Mouse (Mus musculus) gastrocnemius, adult 8-10 months (tissue): ENCODE results near the gene Gnptab. TPM values are rescaled to one million over a fixed set of nuclear protein-coding genes. Genes with fewer than 3 reads are reported as not detected.
A peak's percentile ranks its signal among the peaks of the same experiment; 100 is the strongest.
"Not testable (repeated sequence)": the region's sequence is repeated elsewhere in the genome, so short reads cannot be mapped to it uniquely, and the experiment has no call there.

ENCODE experiments used
- DNase-seq, 2 experiments: peaks; one replicate each; pipeline ENCODE4 v3.0.0; 2022; ENCODE audit warnings: low spot score in 2 of 2
- total RNA-seq, 4 experiments: library from RNA; stranded (reverse); gene quantifications; 2 replicates each; pipeline ENCODE4 v1.2.4; 2022

Gene Gnptab
- 10 to 100 TPM; 20.3 to 23.6 (median 20.9) TPM for total RNA-seq

DNA sequence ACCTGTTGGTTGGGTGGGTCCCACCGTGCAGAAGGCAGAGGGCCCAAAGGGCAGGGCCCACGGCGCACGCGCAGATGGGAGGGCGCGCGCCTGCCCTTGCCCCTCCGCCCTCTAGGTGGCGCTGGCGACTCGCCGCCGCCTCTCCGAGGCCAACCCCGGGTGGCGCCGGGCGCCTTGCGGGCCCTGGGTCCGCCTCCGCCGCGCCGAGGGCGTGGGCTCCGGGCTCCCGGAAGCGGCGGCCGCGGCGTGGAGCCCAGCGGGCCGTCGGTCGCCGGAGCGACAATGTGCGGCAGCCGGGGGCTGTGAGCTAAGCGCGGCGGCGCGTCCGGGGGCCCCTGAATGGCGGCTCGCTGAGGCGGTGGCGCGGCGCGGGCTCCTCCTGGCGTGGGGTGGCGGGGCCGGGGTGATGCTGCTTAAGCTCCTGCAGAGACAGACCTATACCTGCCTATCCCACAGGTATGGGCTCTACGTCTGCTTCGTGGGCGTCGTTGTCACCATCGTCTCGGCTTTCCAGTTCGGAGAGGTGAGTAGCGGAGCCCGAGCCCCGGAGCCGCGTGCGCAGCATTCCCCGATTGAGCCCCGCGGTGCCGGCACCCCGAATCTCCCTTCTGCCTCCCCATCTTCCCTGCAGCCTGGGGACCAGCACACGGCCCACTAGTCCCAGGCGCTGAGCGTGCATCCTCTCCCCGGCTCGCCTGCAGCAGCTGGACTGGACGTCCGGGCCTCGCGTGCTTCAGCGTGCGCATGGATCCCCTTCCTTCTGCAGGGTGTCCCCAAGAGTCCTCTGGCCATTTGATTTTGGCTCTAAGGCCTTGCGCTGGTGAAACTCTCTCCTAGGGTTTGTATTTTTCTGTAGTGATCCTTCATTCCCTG lies at the start of gene Gnptab, which contains the start of gene Dram1:
Gene Gnptab (plus strand): TSS at position 120 of the 873 bp plus-strand sequence.
Gene Dram1 (minus strand): TSS at position 68 of the 873 bp plus-strand sequence.
- peak; percentile 76 to 80 for DNase-seq

DNA sequence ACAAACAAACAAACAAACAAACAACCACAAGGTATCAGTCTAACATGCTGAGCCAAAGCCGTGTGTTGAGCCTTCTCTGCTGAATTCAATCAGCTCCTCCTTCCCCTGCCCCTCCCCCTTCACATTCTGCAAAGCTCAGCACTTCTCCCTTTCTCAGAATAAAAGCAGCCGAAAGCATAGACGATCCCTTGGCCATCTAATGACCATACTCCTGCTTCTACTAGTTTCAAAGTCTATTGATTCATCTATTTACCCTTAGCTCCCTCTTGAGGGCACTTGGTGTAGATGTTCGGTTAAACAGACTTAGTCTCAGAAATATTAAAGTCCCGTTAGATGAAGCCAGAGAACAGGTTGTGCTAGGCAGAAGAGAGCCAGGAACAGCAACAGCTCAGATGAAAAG lies 48.2 kb upstream of the Gnptab start:
- DNase-seq = no peak

DNA sequence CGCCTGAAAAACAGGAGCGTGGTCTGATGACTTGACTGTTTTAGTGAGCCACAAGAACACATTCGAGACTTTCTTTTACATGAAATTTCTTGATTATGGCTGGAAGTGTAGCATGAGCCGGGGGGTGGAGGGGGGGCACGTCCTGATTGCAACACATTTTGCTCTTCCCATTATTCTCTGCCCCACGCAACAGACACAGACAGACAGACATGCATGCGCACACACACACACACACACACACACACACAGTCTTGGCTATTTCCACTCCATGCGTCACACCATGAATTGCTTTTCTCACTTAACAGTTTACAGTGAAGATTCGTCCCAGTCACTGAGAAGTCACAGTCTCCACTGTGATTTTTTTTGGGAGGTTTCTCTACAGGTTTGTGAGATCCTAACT lies 38.3 kb upstream of the Gnptab start:
- DNase-seq = no peak

DNA sequence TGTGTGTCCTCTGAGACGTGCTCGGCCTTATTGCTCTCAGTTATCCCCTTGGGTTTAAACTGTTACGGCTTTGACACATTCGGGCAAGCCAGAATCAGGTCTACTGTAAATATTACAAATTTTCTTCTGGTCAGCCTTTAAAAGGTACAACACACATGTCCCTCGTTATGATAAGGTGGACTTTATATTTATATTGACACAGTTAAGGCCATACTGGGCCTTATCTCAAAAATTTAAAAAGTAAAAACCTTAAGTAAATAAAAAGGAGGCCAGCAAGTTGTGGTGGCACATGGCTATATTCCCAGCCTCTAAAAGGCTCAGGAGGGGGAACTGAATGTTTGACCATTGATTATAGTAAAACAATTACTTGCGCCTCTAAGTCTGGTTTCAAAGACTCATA lies 37.6 kb upstream of the Gnptab start:
- no peak for DNase-seq

DNA sequence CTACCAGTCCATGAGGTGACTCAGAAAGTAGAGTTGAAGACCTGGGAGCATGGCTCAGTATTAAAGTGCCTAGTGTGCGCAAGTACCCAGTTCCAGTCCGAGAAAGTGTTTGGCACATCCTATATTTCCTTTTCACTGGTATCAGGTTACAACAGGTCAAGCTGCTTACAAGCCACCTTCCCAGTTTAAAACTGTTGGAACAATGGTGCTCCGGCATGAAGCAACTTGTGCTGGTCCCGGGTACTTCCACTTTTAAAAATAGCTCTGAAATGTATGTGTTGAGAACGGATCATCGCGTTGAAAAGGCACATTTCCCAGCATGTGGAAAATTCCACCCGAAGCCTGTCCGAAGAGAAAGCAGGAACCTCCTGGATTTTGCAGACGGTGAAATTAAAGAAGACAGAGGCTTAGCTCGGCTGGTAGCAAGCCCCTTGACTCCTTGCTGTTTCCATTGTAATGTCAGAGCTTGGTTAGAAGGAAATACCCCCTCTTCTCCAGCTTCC lies 33.0 kb upstream of the Gnptab start:
- DNase-seq = no peak

DNA sequence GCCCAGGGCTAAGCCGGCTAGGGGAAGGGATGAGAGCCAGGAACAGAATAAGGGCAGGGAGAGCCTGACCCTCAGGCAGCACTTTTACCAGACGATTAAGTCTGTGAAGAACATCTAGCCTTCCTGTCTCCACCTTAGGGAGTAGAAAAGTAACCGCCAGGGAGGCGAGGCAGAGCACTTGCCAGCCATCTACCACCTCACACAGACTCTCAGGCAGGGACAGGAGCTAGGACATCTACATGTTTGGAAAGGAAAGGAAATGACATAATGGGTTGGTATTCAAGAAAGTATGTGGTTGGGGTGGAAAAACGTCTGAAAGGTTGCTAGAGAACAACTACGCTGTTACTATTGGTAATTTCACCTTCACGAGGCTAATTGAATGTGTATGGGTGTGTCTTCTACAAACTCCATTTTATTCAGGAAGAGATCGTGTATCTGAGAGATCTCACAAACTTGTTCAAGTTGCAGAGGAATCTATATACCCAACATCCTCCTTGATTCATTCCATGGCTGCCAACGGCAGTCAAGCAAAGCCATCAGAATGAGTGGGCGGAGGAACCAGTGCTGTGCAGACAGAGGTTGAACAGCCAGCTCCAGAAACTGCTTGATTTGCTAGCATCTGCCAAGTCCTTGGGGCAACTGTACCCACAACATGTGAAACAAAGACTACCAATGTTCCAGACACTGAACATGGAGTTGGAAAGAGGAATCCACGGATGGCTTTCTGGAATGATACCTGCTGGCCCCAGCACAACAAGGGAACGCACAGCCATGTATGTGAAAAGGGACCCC lies 32.3 kb upstream of the Gnptab start:
- no peak for DNase-seq

DNA sequence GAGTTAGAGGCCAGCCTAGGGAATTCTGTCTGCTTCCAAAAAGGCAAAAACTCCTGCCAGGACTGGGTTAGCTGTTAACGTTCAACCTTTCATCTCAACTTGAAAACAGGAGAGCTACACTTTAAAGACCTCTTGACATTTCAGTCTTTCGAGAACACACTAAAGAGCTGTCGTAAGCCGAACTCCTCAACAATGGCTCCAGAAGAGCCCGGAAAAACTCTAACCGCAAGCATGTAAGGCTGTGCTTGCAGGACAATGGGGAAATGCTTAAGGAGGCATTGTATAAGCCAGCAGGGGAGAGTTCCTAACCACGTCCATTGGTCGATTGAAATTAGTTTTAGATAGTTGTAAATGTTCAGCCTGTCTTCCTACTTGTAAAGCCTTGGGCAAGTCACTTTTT lies 29.1 kb upstream of the Gnptab start:
- DNase-seq = no peak

DNA sequence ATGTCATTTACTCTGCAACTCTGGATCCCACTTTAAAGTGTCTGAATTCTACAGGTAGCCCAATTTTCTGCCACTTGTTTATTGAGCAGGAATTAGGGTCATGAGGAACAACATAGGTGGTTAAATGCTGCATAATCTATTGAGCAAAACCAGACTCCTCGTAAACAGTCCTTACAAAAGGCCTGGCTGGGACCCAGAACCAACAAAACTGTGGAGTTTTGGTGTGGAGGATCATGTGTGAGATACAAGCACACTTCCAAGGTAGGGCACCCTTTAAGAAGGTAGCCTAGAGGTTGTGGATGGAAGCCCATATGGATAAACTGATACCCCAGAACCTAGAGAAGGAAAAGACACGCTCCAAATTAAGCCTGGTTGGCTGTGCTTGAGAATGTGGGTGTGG lies 28.2 kb upstream of the Gnptab start:
- DNase-seq = no peak

DNA sequence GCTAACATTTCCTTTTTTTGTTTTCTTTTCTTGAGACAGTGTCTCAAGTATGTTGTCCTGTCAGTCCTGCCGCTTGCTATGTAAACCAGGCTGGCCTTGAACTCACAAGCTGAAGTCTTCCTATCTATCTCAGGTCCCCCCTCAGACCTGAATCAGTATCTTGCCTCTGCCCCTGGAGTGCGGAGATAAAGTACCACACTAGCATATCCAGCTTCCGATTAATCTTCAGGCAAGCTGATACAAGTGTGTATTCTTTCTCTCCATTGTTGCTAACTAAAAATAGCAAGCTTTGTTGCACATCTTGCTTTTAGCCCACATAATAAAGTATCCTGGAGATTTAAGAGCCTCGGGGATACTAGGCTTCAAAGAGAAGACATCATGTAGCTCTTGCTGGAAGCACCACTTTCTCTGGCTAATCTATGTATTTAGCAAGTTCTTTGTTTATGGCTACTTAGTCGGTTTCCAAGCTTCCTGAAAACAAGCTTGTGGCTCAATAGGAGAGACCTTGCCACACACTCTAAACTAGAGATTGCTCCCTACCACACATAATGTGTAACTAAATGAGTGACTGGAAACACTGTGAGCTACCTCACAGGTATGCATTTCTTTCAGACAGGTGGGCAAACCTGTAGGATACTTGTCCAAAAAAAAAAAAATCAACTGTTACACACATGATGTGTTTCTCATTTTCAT lies 27.4 kb upstream of the Gnptab start:
- DNase-seq = no peak

DNA sequence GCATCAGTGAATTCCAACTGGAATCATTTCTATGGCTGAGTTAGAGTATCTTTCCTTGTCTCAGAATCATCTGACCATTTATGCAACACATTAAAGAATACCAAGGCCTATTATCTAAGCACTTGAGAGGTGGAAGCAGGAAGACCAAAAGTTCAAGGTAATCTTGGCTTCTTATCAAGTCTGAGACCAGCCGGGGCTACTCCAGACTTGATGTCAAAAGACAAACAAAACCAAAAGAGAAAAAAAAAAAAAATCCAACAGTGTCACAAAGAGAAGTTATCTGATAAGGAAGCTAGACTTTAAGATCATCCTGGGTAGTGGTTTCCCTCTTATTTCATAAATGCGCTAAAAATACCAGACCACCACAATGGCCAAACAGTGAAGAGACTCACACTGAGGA lies 26.4 kb upstream of the Gnptab start:
- DNase-seq = no peak

DNA sequence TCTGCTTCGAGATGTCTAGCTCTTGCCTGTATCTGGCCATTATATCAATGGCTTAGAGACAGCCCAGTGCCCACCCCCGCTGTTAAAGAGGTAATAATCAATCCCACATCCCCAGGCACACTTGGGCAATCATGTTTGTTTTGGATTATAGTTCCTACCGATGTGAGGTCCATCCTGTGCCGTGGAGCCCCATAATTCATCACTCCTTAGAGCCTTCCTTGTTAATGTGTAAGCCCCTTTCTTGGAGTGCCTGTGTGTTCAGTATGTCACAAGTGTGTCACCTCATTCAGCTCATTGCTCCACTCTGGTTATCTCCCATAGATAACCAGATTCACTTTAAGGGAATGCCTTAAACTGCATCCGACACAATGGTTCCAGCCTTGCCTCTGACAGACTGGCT lies 24.3 kb upstream of the Gnptab start:
- no peak for DNase-seq

DNA sequence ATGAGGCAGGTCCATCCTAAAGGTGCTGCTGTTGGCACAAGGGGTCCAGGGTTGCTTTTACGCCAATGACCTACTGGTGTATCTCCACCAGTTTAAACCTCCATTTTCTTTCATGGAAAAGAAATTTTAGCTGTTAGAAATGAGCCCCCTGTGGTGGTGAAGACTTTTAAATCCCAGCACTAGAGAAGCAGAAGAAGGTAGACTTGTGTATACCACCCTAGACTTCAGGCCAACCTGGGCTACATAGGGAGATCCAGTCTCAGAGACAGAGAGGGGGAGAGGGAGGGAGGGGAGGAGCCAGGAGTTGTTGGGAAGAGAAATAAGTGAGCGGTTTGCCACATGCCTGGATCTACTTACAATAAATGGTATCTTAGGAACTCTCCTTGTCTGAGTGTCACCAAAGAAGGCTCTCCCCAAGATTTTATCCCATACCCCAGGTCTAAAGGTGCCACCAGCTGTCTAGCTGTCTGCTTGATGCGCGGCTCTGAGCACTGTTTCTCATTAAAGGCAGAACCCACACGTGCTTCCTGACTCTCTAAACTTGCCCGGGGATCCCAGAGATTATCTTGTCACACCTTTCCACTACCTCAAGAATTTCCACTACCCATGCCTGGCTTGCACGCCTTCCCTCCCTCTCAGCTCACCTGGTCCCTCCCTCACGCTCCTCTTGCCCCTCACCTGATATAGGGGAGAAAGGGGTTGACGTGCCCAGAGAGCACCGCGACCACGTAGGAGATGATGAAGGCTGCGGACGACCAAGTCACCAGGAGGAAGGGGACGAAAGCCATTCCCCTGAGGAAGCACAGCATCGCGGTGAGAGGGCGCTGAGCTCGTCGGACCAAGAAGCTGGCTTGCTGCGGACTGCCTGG lies 22.6 kb upstream of the Gnptab start:
- DNase-seq = no peak

DNA sequence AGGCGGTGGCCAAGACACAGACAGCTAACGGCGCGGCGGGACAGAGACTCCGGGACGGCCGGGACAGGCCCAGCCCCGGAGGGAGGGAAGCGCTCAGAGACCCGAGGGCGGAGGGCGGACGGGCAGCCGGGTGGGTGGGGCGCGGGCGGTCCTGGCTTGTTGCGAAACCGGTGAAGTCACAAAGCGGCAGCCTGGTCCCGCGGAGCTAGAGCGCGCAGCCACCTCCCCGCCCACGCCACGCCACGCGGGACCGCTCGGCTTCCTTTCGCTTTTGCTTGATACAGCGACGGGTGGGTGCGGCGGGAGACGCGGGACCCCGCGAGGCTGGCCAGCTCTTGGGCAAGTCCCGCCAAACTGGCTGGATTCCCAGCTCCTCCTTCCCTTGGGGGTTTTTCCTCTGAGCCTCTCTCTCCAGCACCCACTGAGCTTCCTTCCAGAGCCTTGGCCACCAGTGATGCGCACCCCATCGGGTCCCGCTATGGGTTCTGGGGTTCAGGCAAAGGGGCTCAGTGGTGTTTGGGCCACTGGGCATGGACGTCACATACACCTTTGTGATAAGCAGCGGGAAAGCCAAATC lies 21.9 kb upstream of the Gnptab start:
- peak; percentile 58 to 69 for DNase-seq

DNA sequence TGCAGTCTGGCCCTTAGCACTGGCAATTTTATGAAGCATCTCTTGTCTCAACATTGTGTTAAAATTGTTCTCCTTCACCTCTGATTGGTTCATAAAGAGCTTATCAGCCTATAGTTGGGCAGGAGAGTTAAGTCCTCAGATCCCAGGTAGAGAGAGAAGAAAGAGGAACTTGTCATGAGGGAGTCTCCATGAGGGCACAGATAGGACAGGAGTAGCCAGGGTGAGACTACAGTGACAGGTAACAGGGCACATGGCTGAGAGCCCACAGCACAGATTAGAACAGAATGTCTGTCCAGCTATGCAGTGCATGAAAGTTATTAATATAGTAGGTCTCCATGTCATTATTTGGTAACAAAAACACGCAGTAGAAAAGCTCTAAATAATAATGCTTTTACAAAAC lies 16.7 kb upstream of the Gnptab start:
- DNase-seq = no peak

DNA sequence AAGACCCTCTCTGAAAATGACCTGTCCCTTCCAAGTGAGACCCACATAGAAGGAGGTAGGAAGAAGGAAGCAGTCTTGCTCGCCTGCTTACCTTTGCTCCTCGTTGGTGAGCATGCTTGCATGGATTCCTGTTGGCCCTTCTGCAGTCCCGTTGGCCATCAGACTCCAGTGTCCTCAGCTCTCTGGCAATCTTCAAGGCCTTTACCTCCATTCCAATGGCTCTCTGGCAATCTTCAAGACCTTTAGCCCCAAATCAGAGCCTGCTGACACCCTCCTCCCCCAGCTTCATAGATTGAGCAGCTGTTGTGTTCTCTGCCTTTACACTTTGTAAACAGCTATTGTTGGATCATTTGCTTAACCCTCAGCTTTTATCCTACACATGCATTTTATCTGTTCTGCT lies 14.7 kb upstream of the Gnptab start:
- DNase-seq = no peak

DNA sequence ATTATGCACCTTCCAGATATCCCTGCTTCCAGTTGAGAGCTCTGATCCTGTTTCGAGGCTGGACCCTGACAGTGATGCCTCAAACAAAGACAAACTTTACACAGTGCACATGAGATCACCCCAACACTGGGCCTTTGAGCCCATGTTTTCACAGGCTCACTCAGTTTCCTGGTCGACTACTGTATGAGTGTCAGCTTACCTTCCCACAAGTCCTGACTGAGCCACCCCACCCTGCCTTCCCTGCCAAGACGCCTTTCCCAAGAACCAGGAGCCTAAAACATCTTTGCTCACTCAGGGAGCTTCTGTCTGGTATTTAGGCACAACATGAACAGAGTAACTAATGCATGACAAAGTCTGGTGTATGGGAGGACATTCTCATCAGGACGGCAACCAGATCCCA lies 9.7 kb upstream of the Gnptab start:
- no peak for DNase-seq

DNA sequence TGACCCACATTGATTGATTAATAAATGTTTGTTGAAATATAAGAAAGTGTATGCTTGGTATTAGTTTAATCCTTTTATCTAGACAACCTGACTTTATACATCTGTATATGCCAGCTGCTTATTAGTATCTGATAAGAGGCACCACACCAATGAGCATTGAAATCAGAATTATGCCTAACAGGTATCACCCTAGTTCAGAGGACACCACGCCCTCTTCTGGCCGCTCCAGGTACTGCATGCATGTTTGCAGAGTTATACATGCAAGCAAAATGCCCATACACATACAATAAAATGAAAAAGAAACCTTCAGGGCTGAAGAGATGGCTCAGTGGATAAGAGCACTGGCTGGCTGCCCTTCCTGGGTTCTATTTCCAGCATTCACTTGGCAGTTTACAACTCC lies 7.1 kb upstream of the Gnptab start:
- DNase-seq = peak in 1 of 2 experiments; percentile 16

DNA sequence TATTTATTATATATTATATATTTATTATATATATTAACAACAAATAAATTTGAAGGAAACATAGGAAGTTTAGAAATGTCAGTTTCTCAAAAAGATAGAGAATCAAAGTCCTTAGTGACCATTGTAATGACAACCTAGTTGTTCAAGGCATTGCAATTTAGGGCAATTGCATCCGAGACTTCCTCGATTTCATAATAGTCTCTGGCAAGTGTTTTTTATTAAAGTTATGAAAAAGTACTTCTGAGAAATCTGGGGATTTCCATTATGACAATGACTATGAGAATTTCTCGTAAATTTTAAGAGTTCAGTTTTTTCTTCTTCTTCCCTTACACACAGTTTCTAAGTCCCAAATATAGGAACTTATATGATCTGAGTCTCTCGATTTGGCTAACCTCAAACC lies 6.5 kb upstream of the Gnptab start:
- DNase-seq = no peak

DNA sequence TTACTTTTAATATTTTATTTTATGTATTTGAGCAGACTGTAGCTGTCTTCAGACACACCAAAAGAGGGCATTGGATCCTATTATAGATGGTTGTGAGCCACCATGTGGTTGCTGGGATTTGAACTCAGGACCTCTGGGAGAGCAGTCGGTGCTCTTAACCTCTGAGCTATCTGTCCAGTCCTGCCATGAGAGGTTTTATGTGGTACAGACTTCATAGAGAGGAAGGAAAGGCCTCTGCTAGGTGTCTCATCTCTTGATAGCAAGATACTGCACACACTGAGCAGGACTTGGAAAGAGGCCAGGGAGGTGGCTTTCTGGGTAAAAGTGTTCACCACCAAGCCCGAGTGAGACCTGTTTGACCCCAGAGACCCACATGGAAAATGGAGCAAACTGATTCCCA lies 6.0 kb upstream of the Gnptab start:
- not testable (repeated sequence) for DNase-seq

DNA sequence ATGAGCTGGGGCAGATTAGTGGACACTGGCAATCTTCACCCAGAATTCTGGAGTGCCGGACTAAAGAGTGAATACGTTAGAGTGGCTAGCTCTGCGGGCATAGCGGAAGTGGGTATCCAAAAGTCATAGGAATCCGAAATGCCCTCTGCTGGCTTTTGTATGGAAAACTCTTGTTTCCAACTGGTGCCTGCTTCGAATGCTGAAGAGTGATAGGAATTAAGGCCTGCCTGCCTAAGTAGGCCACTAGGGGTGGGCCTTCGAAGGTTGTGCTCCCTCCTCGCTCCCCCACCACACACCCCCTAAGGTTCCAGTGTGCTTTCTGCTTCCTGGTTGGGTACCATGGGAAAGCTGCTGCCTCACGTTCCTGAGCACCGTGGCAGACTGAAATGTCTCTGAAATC lies 3.9 kb upstream of the Gnptab start:
- no peak for DNase-seq
